Mouse (Mus musculus) midbrain, embryonic 14.5 days (tissue): ENCODE measurements at regions not wholly inside any gene's neighbourhood (a gene's known extent, or its start where the extent isn't known, plus 50 kb on each side); places are given as distances from the start of the nearest gene placed in this dataset.
A peak's percentile ranks its signal among the peaks of the same experiment; 100 is the strongest.

Experiments used
- ATAC-seq: fragments of 200-750 bp; cut with Nextera tagmentation; 2 replicates; pipeline ENCODE4 v1.8.0; 2017; ENCODE audit warnings: moderate number of reproducible peaks, moderate library complexity; ENCODE audit not compliant: low FRiP score, low TSS enrichment
- DNase-seq: peaks from one replicate; pipeline ENCODE4 v3.0.0-alpha.2; 2015
- H3K27ac ChIP-seq: fragments of 300-500 bp; sonication (generic); replicated peaks from 2 replicates; pipeline ENCODE4 v1.5.1; 2014; ENCODE audit warnings: mild to moderate bottlenecking, low read depth, low read length, moderate library complexity
- H3K27me3 ChIP-seq: fragments of 300-500 bp; sonication (generic); 2 replicates; pipeline ENCODE4 v1.6.1; 2014; ENCODE audit warnings: low read length, control low read depth, mixed read lengths; ENCODE audit not compliant: control insufficient read depth, insufficient read depth
- H3K36me3 ChIP-seq: fragments of 300-500 bp; sonication (generic); 2 replicates; pipeline ENCODE4 v1.6.1; 2014; ENCODE audit warnings: low read length, control low read depth; ENCODE audit not compliant: control insufficient read depth, insufficient read depth
- H3K4me1 ChIP-seq: fragments of 300-500 bp; sonication (generic); 2 replicates; pipeline ENCODE4 v1.6.1; 2014; ENCODE audit warnings: mild to moderate bottlenecking, antibody characterized with exemption, low read length, control low read depth; ENCODE audit not compliant: control insufficient read depth, insufficient read depth
- H3K4me2 ChIP-seq: fragments of 300-500 bp; sonication (generic); 2 replicates; pipeline ENCODE4 v1.6.1; 2014; ENCODE audit warnings: mild to moderate bottlenecking, low read length, moderate library complexity
- H3K4me3 ChIP-seq: fragments of 300-500 bp; sonication (generic); replicated peaks from 2 replicates; pipeline ENCODE4 v1.5.1; 2014; ENCODE audit warnings: low read depth, low read length
- H3K9ac ChIP-seq: fragments of 300-500 bp; sonication (generic); replicated peaks from 2 replicates; pipeline ENCODE4 v1.6.1; 2014; ENCODE audit warnings: mild to moderate bottlenecking, low read length, moderate library complexity
- H3K9me3 ChIP-seq: fragments of 300-500 bp; sonication (generic); 2 replicates; pipeline ENCODE4 v1.6.1; 2016; ENCODE audit warnings: low read length, control low read depth, mixed read lengths; ENCODE audit not compliant: control insufficient read depth
- WGBS: fragments of 180-500 bp; shearing (Covaris S2); extraction: QIAGEN DNeasy Blood & Tissue Kit; methylation state at CpG from one replicate; pipeline ENCODE4 v1.1.7; 2014; 5-methylcytosine and 5-hydroxymethylcytosine counted together

DNA sequence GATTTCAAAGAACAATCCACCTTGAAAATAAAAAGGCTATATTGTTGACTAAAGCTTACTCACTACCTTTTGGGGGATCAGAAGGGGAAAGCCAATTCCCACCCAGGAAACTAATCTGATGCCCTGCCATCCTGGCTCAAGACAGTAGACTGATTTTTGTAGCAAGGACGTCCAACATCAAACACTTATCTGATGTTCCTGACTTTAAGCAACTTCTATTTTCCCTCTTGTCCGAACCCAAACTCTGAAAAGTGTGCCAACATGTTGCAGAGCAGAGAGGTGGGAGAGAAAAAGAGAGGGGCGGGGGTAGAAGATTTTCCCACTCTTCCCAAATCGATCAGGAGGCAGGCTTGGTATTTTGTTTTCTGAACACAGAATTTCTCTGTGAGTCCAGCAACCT lies 201.0 kb downstream of the Nr2f2 start:
- DNase-seq (no peak), ATAC-seq (no peak)
- no peak overlapping the region for H3K9ac ChIP-seq
- H3K27me3 ChIP-seq: peaks cover 92% of the 10 kb centered on the region
- H3K9me3 ChIP-seq: no peaks in the 10 kb centered on the region
- no peak overlapping the region for H3K27ac ChIP-seq
- H3K36me3 ChIP-seq: no peaks in the 10 kb centered on the region
- H3K4me3 ChIP-seq: no peak overlapping the region
- H3K4me1 ChIP-seq: no peaks in the 10 kb centered on the region
- no peak overlapping the region for H3K4me2 ChIP-seq
- 24% methylated on average over 4 of the region's 4 CpGs for WGBS

DNA sequence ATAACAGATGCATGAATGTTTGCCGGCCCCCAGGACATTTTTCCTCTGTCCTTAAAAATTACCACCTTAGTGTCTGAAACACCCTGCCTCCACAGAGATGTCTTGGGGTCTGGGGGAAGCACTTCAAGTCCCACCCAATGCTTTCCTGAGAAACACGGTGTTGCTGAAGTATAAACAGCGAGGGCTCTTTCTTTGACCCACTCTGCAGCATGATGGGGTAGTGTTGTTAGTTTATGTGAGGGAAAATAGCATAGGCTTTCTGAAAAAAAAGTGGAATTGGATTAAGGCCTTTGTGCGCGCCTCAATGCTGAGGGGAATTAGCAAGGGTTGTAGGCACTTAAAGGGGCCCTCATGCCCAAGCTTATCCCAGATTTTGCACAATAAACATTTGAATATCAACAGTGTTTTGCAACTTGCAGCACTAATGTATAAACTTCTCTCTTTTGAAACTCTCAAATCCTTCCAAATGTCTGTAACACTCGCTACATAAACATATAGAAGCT lies 201.8 kb downstream of the Nr2f2 start:
- ATAC-seq: no peak
- H3K36me3 ChIP-seq: no peaks in the 10 kb centered on the region
- H3K9ac ChIP-seq: no peak overlapping the region
- H3K27ac ChIP-seq: no peak overlapping the region
- H3K9me3 ChIP-seq: no peaks in the 10 kb centered on the region
- no peaks in the 10 kb centered on the region for H3K4me1 ChIP-seq
- no peak for DNase-seq
- no peak overlapping the region for H3K4me2 ChIP-seq
- H3K4me3 ChIP-seq: no peak overlapping the region
- 18% methylated on average over 6 of the region's 6 CpGs for WGBS
- peaks cover 92% of the 10 kb centered on the region for H3K27me3 ChIP-seq

GRCm38 (mm10) chr7:70158531-70158930 lies 208.0 kb downstream of the Nr2f2 start:
- Histone ChIP-seq H3K4me1 (no peaks in the 10 kb centered on the region), H3K4me2 (no peak overlapping the region), H3K36me3 (no peaks in the 10 kb centered on the region), H3K27ac (no peak overlapping the region), H3K9me3 (no peaks in the 10 kb centered on the region), H3K9ac (no peak overlapping the region), H3K4me3 (no peak overlapping the region), H3K27me3 (peaks cover 83% of the 10 kb centered on the region)
- ATAC-seq (no peak), DNase-seq (no peak)
- 31% methylated on average over 8 of the region's 8 CpGs for WGBS

DNA sequence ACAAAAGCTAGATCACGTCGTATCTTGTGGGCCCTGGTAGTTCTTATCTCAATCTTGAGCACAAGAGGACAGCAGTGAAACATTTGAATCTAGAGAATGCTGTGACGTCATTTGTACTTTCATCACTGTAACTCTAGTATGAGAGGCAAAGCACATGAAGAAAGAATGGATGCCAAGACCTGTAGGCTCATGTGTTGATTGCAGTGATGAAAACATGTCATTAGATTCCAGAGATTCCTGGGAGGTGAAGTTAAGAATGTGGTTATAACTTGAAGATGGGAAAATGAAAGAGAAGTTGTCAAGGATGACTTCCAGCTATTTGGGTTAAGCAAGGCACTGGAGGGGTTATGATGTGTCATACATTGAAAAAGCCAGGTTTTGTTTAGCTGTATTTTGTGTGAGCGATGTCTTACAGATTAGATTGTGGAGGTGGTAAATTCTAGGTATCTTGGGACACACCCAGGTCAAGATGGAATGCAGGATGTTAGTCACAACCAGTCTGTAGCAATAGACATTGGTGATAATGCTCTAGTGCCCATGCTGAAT lies 221.7 kb downstream of the Nr2f2 start:
- Histone ChIP-seq H3K9me3 (no peaks in the 10 kb centered on the region), H3K36me3 (no peaks in the 10 kb centered on the region), H3K4me3 (no peak overlapping the region), H3K4me2 (no peak overlapping the region), H3K9ac (no peak overlapping the region), H3K27me3 (peaks cover 3% of the 10 kb centered on the region; the same call in 1 of the 2 replicates), H3K27ac (no peak overlapping the region), H3K4me1 (no peaks in the 10 kb centered on the region)
- ATAC-seq (no peak), DNase-seq (no peak)
- WGBS: 89% methylated on average over 4 of the region's 4 CpGs

GRCm38 (mm10) chr7:70136837-70137236 lies 229.7 kb downstream of the Nr2f2 start:
- Histone ChIP-seq H3K4me1 (no peaks in the 10 kb centered on the region), H3K4me3 (no peak overlapping the region), H3K36me3 (no peaks in the 10 kb centered on the region), H3K9ac (no peak overlapping the region), H3K27me3 (0 out of 2 replicates have a peak, but pooled peaks cover 2% of the 10 kb centered on the region), H3K4me2 (no peak overlapping the region), H3K9me3 (no peaks in the 10 kb centered on the region), H3K27ac (no peak overlapping the region)
- WGBS: 84% methylated on average over 5 of the region's 5 CpGs
- ATAC-seq (no peak), DNase-seq (no peak)

DNA sequence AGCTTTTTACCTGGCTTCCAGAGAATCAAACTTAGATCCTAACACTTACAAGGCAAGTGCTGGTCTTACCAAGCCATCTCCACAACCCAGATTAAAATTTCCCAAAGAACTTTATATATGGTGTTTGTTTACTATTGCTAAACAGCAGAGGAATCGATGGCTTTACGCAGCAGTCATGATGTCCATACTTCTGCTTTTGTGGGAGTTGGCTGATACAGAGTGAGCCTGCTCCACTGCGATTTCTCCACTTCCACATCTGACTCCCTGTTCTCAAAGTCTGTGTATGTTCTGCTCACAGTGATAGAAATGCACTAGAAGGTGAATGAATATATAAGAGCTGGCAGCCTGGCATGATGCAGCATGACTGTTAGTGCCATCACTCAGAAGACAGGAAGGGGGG lies 231.1 kb downstream of the Nr2f2 start:
- Histone ChIP-seq H3K36me3 (no peaks in the 10 kb centered on the region), H3K9ac (no peak overlapping the region), H3K27me3 (peaks cover 6% of the 10 kb centered on the region; the same call in 1 of the 2 replicates), H3K9me3 (no peaks in the 10 kb centered on the region), H3K27ac (no peak overlapping the region), H3K4me3 (no peak overlapping the region), H3K4me1 (no peaks in the 10 kb centered on the region; the same call in 1 of the 2 replicates), H3K4me2 (no peak overlapping the region)
- no peak for DNase-seq
- 91% methylated on average over 3 of the region's 3 CpGs for WGBS
- ATAC-seq: no peak

DNA sequence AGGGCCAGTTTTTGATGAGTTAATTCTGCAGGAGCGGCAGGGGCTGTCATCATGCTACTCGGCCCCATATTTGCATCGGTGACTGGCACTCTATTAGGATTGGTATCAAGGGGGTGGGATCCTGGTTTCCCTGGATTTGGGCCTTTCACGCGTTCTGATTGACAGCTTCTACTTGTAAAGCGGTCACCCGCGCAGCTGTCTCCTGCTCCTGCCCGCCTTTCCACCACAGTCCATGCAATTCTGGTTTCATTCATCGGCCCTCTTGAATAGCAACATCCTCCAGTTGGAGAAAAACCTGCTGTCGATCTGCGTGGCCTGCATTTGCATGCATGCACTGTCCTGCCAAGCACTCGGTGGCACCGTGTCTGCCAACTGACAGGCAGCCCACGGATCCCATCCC lies 236.6 kb downstream of the Nr2f2 start:
- Histone ChIP-seq H3K4me2 (peak overlapping the region; percentile 41), H3K4me1 (peaks cover 11% of the 10 kb centered on the region; the same call in 1 of the 2 replicates), H3K9me3 (no peaks in the 10 kb centered on the region), H3K27ac (0 out of 2 replicates have a peak overlapping the region, but pooled peaks have one; percentile 13), H3K4me3 (no peak overlapping the region), H3K9ac (0 out of 2 replicates have a peak overlapping the region, but pooled peaks have one; percentile 6), H3K27me3 (peaks cover 36% of the 10 kb centered on the region; the same call in 1 of the 2 replicates), H3K36me3 (no peaks in the 10 kb centered on the region)
- DNase-seq: peak; percentile 75
- WGBS: 4% methylated on average over 15 of the region's 15 CpGs
- ATAC-seq: peak; percentile 73; the same call in 1 of the 2 replicates

GRCm38 (mm10) chr7:70122818-70123217 lies 243.7 kb downstream of the Nr2f2 start:
- DNase-seq: no peak
- no peaks in the 10 kb centered on the region for H3K36me3 ChIP-seq
- ATAC-seq: no peak
- H3K27me3 ChIP-seq: peaks cover 62% of the 10 kb centered on the region
- H3K4me1 ChIP-seq: peaks cover 5% of the 10 kb centered on the region; the same call in 1 of the 2 replicates
- H3K9me3 ChIP-seq: no peaks in the 10 kb centered on the region
- H3K4me2 ChIP-seq: no peak overlapping the region
- 18% methylated on average over 9 of the region's 9 CpGs for WGBS
- H3K4me3 ChIP-seq: no peak overlapping the region
- H3K27ac ChIP-seq: no peak overlapping the region
- no peak overlapping the region for H3K9ac ChIP-seq

DNA sequence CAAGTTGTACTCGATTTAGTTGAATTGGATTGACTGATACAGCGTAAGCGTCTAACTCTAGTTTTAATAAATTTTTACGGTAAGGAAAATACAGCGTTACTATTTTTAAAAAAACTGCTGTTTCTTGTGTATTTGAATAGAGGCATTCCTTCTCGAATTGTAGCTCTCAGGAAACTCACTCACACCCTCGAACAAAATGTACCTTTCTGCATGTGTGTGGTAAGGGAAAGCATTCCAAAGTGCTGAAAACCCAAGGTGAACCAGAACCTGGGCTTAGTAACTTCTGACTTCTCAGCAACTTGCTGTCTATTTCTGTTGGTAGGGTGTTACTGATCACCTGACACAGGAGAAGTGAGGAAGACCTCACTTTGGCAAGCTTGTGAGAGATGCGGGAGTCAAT lies 247.0 kb downstream of the Nr2f2 start:
- 70% methylated on average over 8 of the region's 8 CpGs for WGBS
- peaks cover 76% of the 10 kb centered on the region for H3K27me3 ChIP-seq
- no peak overlapping the region for H3K27ac ChIP-seq

More for the DNA sequence above, 247.0 kb downstream of the Nr2f2 start:
- H3K4me2 ChIP-seq: no peak overlapping the region
- no peak overlapping the region for H3K4me3 ChIP-seq
- DNase-seq (no peak), ATAC-seq (no peak)
- H3K36me3 ChIP-seq: no peaks in the 10 kb centered on the region
- H3K4me1 ChIP-seq: peaks cover 5% of the 10 kb centered on the region; the same call in 1 of the 2 replicates
- H3K9me3 ChIP-seq: no peaks in the 10 kb centered on the region
- H3K9ac ChIP-seq: no peak overlapping the region
